Mouse (Mus musculus) T-cell, adult 66 days (primary cell): ENCODE data around the gene Plppr2. TPM values are rescaled to one million over a fixed set of nuclear protein-coding genes. Genes with fewer than 3 reads are reported as not detected.

ENCODE experiments used
- total RNA-seq, 2 experiments: library from RNA; stranded (reverse); gene quantifications; 3 replicates in 1 of 2; 4 replicates in 1 of 2; pipeline ENCODE4 v1.2.4; 2023

The Plppr2 gene
- under 1 TPM; 0.50 to 0.67 TPM for total RNA-seq

DNA sequence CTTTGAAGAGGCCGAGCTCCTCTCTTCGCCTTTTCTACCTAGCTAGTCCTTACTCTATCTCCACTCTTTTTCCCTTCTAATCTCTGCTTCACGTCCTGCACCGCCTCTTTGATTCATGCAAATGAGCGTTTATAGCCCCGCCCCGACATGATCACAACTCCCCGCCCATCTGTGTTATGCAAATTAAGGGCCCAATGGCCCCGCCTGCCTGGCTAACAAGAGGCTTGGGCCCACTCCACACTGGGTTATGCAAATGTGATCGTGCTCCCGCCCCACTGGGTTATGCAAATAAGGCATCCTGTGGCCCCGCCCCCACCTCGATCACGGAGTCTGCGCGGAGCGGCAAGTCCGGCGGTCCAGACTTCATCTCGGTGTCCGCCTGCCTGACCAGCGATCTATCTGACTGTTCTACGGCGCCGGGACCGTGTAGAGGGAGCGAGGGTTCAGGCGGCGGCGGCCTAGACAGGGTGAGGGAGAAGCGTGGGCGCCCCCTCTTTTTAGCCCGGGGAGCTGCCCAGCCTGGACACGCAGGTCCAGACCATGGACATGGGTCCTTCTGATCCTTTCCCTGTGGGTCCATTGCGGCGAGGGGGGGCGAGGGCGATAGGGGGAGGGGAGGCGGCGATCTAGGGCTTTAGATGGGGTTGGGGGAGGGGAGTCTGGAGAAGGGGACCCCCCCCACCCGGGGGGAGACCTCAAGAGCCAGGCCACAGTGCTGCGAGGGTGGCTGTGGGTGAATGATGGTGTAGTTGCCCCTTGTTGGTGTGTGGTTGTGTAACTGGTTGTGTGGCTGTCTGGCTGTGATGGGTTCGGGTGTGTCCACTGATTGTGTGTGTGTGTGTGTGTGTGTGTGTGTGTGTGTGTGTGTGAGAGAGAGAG, at the start of gene Plppr2:
Plppr2 (plus strand) TSS at position 342 of the 879 bp plus-strand sequence.

DNA sequence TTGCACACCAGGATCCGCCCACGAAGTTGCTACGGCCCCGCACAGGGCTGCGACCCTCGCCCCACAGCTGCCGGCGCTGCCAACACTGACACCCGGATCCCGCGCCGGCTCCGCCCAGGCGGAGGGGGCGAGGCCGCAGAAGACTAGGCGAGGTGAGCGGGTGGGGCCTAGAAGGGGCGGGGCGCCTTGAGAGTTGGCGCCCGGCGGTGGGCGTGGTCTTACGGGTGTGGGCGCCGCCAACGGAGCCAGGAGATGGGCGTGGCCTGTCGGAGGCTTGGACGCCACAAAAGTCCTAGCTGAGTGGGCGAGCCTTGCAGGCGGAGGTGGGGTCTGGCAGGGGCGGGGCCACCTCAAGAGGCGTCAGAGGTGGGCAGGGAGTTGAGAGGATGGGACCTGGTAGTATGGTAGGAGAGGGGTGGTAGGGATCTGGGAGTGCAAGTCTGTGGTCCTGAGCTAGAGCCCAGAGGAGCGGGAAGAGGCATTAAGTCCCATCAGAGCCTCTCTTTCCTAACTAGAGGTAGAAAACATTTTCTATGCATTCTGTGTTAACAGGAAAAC, 18.7 kb upstream of the Plppr2 start, which contains the start of gene Rab3d:
Rab3d (minus strand) TSS at position 158 of the 558 bp plus-strand sequence.

DNA sequence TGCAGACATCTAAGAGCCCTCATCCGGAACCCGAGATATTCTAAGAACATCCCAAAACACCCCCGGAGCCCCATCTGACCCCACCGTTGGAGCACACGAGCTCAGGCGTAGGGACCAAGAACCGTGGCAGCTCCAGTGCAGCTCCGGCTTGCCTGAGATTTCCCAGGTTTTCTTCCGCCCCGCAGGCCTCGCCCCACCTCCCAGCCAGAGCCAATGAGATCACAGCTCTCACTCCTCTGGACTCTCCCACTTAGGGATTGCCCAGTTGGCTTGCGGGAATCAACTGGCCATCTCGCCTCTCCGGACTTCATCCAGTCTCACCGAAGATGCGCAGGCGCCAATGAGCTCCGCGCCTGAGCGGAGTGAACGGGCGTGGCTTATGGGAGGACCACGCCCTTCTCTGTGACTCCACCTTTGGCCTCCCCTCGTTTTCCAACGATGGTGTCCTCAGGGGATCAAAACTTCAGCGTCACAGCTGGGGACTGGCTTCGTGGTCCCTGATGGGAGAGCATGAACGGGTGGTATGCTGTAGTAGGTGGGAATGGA, 9.6 kb upstream of the Plppr2 start, which contains the start of the genes Ccdc159 and Tmem205:
Ccdc159 (plus strand) TSS at position 264 of the 546 bp plus-strand sequence.
Tmem205 (minus strand) TSS at position 349 of the 546 bp plus-strand sequence.

DNA sequence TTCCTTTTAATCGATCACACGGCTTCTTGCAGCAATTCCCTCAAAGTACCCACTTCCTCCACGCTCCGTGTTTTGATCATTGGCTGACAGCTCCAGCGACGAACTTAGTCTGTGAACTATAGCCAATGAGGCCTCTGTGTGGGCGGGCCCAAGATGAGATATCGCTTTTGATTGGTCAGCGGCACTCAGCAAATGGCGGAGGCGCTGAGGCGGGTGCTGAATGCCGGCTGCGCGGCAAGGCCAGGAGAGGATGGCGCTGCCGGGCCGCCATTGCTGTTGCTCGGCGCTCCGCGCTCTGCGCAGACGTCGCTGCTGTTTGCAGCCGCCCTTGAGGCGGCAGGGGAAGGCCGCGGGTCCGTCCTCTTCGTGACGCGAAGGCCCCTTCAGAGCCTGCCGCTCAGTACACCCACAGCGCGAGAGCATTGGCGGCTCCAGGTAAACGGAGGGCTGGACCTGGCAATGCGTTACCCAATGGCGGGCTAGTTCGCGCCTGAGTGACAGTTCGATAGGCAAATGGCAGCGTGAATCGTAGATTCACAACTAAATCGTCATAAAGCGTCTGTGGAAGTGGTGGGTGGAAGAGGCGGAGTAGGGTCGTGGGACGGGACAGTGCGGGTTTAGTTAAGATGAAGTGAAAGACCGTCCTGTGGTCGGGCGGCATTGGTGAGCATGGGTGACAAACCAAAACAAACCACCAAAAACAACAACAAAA, 18.9 kb downstream of the Plppr2 start, which contains the start of gene Swsap1:
Swsap1 (plus strand) TSS at position 186 of the 712 bp plus-strand sequence.

DNA sequence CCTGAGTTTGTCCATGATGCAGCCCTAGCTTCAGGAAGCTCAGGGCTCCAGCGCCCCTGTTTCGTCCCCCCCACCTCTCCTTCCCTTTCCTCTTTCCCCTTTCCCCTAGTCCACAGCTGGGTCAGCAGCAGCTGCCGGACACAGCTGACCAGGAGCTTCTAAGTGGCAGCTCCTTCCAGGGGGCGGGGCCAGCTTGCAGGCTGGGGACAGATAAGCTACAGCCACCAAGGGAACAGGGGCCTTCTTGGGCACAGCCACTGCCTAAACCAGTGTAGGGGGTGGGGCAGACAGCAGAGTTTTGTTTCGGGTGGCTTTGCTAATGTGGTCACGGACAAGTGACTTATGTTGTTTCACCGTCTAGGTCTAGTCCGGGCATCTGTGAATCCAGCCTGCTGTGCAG, 26.6 kb downstream of the Plppr2 start, which contains the start of gene Epor:
Epor (minus strand) TSS at position 90 of the 400 bp plus-strand sequence.

DNA sequence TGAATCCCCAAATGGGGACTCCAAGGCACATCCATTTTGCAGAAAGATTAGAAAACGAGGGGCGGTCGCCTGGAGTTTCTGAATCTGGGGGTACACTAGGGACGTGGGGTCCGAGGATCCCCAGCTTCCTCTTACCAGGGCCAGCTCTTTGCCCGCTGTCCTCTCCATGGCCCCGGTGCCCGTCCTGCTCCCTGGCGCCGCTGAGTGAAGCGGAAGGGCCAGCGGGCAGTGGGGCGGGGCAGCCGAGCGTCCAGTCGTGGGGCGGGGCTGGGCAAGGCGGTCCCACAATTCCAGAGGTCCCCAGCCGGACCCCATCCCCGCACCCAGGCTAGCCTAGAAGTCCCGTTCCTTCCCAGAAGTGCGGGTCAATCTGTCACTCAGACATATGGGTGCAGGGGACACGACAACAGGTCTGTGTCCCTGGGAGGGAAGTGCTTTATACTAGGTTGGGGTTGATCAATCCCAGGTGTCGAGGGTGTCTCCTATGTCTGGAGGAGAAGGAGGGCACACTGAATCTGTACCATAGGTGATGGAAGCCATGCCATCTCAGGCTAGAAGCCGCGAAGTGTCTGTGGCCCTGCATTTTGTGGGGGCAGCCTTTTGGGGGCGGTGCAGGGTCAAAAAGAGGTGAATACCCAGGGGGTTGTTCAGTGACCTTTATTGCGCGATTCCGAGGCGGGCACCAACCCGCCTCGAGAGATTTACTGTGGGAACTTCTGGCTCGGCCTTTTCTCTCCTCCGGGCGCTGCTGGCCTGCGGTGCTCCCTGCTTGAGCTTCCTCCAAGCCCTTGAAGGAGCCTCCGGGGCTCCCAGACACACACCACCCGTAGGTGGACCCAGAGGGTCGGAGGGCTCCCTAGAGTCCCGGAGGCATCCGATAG, 52.6 kb downstream of the Plppr2 start, which contains the start of gene Rgl3:
Rgl3 (minus strand) TSS at position 217 of the 881 bp plus-strand sequence.

Other genes with a start within 250 kb of the Plppr2 start
- 10 to 100 TPM; 39.9 to 41.5 TPM for gene Ldlr, start 213.6 kb upstream of the Plppr2 start, total RNA-seq
- 1 to 10 TPM; 2.5 to 4.1 TPM for gene Spc24, start 176.7 kb upstream of the Plppr2 start, total RNA-seq
- gene Kank2, start 138.3 kb upstream of the Plppr2 start, total RNA-seq: under 1 TPM in 1 of 2 experiments, not detected in 1; 0.12 TPM
- gene Angptl8, start 101.5 kb upstream of the Plppr2 start, total RNA-seq: not detected
- gene Dock6, start 84.4 kb upstream of the Plppr2 start, total RNA-seq: 1 to 10 TPM; 6.9 to 7.4 TPM
- gene Rab3d, start 18.8 kb upstream of the Plppr2 start, total RNA-seq: 10 to 100 TPM; 11.4 to 13.6 TPM
- not detected for gene Ccdc159, start 9.6 kb upstream of the Plppr2 start, total RNA-seq
- gene Tmem205, start 9.5 kb upstream of the Plppr2 start, total RNA-seq: under 1 TPM in 1 of 2 experiments, not detected in 1; 0.76 TPM
- gene Swsap1, start 18.7 kb downstream of the Plppr2 start, total RNA-seq: 10 to 100 TPM in 1 of 2 experiments, 1 to 10 TPM in 1; 8.7 to 10.7 TPM
- 1 to 10 TPM in 1 of 2 experiments, under 1 TPM in 1; 0.61 to 1.1 TPM for gene Epor, start 26.5 kb downstream of the Plppr2 start, total RNA-seq
- gene Rgl3, start 52.4 kb downstream of the Plppr2 start, total RNA-seq: not detected
- gene Ccdc151, start 65.6 kb downstream of the Plppr2 start, total RNA-seq: not detected
- gene Prkcsh, start 65.8 kb downstream of the Plppr2 start, total RNA-seq: 10 to 100 TPM; 94.0 to 98.7 TPM
- gene Elavl3, start 115.0 kb downstream of the Plppr2 start, total RNA-seq: under 1 TPM in 1 of 2 experiments, not detected in 1; 0.27 TPM
- gene Gm49318, start 134.2 kb downstream of the Plppr2 start, total RNA-seq: not detected
- 10 to 100 TPM; 29.3 to 34.7 TPM for gene Zfp653, start 134.3 kb downstream of the Plppr2 start, total RNA-seq
- 10 to 100 TPM; 29.0 to 34.0 TPM for gene Ecsit, start 148.4 kb downstream of the Plppr2 start, total RNA-seq
- gene Cnn1, start 162.2 kb downstream of the Plppr2 start, total RNA-seq: not detected
- 10 to 100 TPM; 34.2 to 41.2 TPM for gene Elof1, start 180.1 kb downstream of the Plppr2 start, total RNA-seq
- gene Acp5, start 198.7 kb downstream of the Plppr2 start, total RNA-seq: 100 to 1,000 TPM; 194 to 244 TPM
- 10 to 100 TPM; 13.8 to 19.1 TPM for gene Pigyl, start 219.8 kb downstream of the Plppr2 start, total RNA-seq